8 mouse cellular contexts compared by ENCODE assay signal in genomic region chr6:99968889-99969288, GRCm38 (mm10).
DNase-seq lines count a peak whose midpoint lies in the region; ATAC-seq and TF ChIP-seq lines count a peak whose summit lies in the region.

No protein-coding gene starts in this region.

- peak; percentile 21 for DNase-seq in 3T3-L1 (ENCODE audit: low read depth, low spot score)
- peak; percentile 12 to 56 for DNase-seq in adrenal gland, postnatal 36 days
- DNase-seq in frontal cortex, postnatal 14 days (ENCODE audit: low spot score in 2 of 2): peak; percentile 46 to 49
- DNase-seq in layer of hippocampus, adult 2 months (ENCODE audit: low spot score in 2 of 2): peak; percentile 87 to 92
- no peak for DNase-seq in liver, postnatal 0 days
- DNase-seq in kidney, postnatal 14 days: no peak
- DNase-seq in kidney, postnatal 25 days: no peak

- H3K4me2 ChIP-seq in midbrain, embryonic 15.5 days: no peak overlapping the region
- H3K4me2 ChIP-seq in liver, postnatal 0 days (ENCODE audit: low read depth, low read length): no peak overlapping the region

- TF ChIP-seq EP300 in liver, postnatal 0 days (IDR thresholded peaks at IDR 0.05; ENCODE audit: low read depth): no peak

- WGBS in midbrain, embryonic 15.5 days: 45% methylated on average over 5 of the region's 5 CpGs
- WGBS in liver, postnatal 0 days (ENCODE audit: insufficient replicate concordance): 64% methylated on average over 5 of the region's 5 CpGs

- H3K4me1 ChIP-seq in midbrain, embryonic 15.5 days: 0 out of 2 replicates have a peak, but pooled peaks cover 12% of the 10 kb centered on the region
- no peaks in the 10 kb centered on the region for H3K4me1 ChIP-seq in liver, postnatal 0 days (ENCODE audit: insufficient read depth)

- no peak overlapping the region for H3K4me3 ChIP-seq in layer of hippocampus, adult 2 months
- H3K4me3 ChIP-seq in midbrain, embryonic 15.5 days: no peak overlapping the region
- H3K4me3 ChIP-seq in liver, postnatal 0 days (ENCODE audit: low read depth, low read length): no peak overlapping the region

- peak; percentile 81; the same call in 1 of the 2 replicates for ATAC-seq in midbrain, embryonic 15.5 days (replicated peaks)
- no peak for ATAC-seq in liver, postnatal 0 days

- TF ChIP-seq CTCF in layer of hippocampus, adult 2 months (conservative IDR thresholded peaks at IDR 0.05): no peak
- no peak for TF ChIP-seq CTCF in liver, postnatal 0 days (IDR thresholded peaks at IDR 0.05; ENCODE audit: low read depth)

- H3K36me3 ChIP-seq in midbrain, embryonic 15.5 days (replicated peaks): no peaks in the 10 kb centered on the region
- H3K36me3 ChIP-seq in liver, postnatal 0 days (replicated peaks; ENCODE audit: insufficient read depth, low read length): no peaks in the 10 kb centered on the region

- H3K27me3 ChIP-seq in midbrain, embryonic 15.5 days (replicated peaks): no peaks in the 10 kb centered on the region
- H3K27me3 ChIP-seq in liver, postnatal 0 days (ENCODE audit: insufficient read depth, low read length): no peaks in the 10 kb centered on the region

- no peak overlapping the region for H3K9ac ChIP-seq in midbrain, embryonic 15.5 days
- H3K9ac ChIP-seq in liver, postnatal 0 days (replicated peaks): no peak overlapping the region

- no peaks in the 10 kb centered on the region for H3K9me3 ChIP-seq in midbrain, embryonic 15.5 days
- no peaks in the 10 kb centered on the region for H3K9me3 ChIP-seq in liver, postnatal 0 days (ENCODE audit: low read length)

- no peak overlapping the region for H3K27ac ChIP-seq in layer of hippocampus, adult 2 months
- H3K27ac ChIP-seq in midbrain, embryonic 15.5 days: no peak overlapping the region
- H3K27ac ChIP-seq in liver, postnatal 0 days (ENCODE audit: low read depth): no peak overlapping the region

Comparison
In these comparisons a context has a peak if more than half of its experiments do, and no peak if none do; other contexts are left out.
1. DNase-seq: peak in 3T3-L1 (single experiment), adrenal gland, postnatal 36 days (2 of 2), frontal cortex, postnatal 14 days (2 of 2) and layer of hippocampus, adult 2 months (2 of 2); none in liver, postnatal 0 days (single experiment), kidney, postnatal 14 days (single experiment) and kidney, postnatal 25 days (0 of 2).